Mouse (Mus musculus): ENCODE data around the gene Gas1.

DNA sequence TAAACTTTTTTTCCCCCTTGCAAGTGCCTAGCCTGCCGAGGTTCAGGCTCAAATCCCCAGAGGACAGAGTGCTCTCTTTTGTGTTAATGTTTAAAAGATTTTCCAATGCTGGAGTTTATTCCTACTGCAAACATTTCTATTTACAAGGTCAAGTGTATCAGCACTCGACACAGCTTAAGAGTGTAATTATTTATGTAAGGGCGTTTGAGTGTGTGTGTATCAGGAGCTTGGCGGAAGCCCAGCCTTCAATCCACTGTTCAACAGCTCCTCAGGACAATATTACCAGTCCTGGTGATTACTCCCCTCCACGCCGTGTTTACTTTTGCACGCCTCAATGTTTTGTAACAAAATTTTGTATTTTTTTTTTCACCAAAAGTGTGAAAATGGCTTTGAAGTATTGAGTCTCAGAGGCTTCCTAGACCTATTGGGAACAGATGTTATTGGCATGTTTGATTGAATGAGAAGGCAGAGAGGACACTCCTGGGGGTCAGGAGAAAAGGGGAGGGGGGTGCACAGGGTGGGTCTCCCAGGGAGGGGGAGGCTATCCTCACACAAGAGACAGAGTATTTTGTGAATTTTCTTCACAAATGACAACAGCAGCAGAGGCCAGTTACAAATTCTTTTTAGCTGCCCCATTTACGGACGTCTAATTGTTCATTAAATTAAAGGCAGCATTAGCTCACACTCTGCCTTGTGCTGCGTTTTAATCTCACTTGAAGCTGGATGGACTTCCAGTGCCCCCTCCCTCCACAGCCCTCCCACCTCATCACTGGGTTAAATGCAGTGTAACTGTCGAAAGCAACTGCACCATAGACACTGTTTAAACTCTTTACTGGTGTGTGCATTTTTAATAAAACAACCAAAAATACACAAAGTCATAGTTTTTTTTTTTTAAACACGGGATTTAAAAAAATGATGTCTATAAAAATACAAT lies 3.3 kb downstream of the Gas1 start:
- TF ChIP-seq MAFK (IDR thresholded peaks at IDR 0.05; ENCODE audit: insufficient read depth, low read depth, low read length), result no peak
- no peak for TF ChIP-seq ZNF384 (IDR thresholded peaks at IDR 0.05; ENCODE audit: low read depth, low read length)
- TF ChIP-seq HCFC1 (IDR thresholded peaks at IDR 0.05; ENCODE audit: borderline replicate concordance, insufficient read depth, low read length), result no peak
- no peak for TF ChIP-seq ZC3H11A (IDR thresholded peaks at IDR 0.05; ENCODE audit: borderline replicate concordance, low read depth, low read length)
